Mouse (Mus musculus) G1E (cell line): ENCODE data around the gene Tmem184a. TPM values are rescaled to one million over a fixed set of nuclear protein-coding genes. Genes with fewer than 3 reads are reported as not detected.

Experiments used
- ATAC-seq: 2 replicates; pipeline ENCODE4 v1.8.0; 2016; ENCODE audit warnings: mild to moderate bottlenecking; ENCODE audit not compliant: insufficient number of reproducible peaks, poor library complexity, low FRiP score, severe bottlenecking; ENCODE audit errors: extremely low read depth
- DNase-seq: peaks from one replicate; pipeline ENCODE4 v3.0.0; 2012; ENCODE audit warnings: low spot score
- H3K27me3 ChIP-seq: 2 replicates; pipeline ENCODE4 v1.6.1; 2012; ENCODE audit warnings: mild to moderate bottlenecking, low read length, inconsistent platforms; ENCODE audit not compliant: insufficient read depth
- H3K36me3 ChIP-seq: replicated peaks from 2 replicates; pipeline ENCODE3; 2012; ENCODE audit warnings: mild to moderate bottlenecking, inconsistent platforms
- H3K4me1 ChIP-seq: 2 replicates; pipeline ENCODE4 v1.6.1; 2012; ENCODE audit warnings: low read depth, low read length, inconsistent platforms, mixed read lengths; ENCODE audit not compliant: insufficient read depth
- H3K4me3 ChIP-seq: 2 replicates; pipeline ENCODE4 v1.5.1; 2012; ENCODE audit warnings: low read depth, mild to moderate bottlenecking, inconsistent platforms, low read length, moderate library complexity, mixed read lengths
- H3K9me3 ChIP-seq: replicated peaks from 2 replicates; pipeline ENCODE4 v1.6.1; 2012; ENCODE audit warnings: inconsistent platforms
- CTCF ChIP-seq: IDR thresholded peaks from 2 replicates; pipeline ENCODE4 v1.5.1; 2012; ENCODE audit warnings: low read depth, low read length, inconsistent platforms, mixed read lengths
- GATA1 ChIP-seq: IDR thresholded peaks from 2 replicates; pipeline ENCODE4 v1.6.1; 2012; ENCODE audit warnings: borderline replicate concordance, low read length, inconsistent platforms, mixed read lengths
- GATA2 ChIP-seq: IDR thresholded peaks from 2 replicates; pipeline ENCODE4 v1.6.1; 2012; ENCODE audit warnings: low read depth, low read length, inconsistent platforms, borderline replicate concordance
- POLR2AphosphoS5 ChIP-seq: IDR thresholded peaks from 2 replicates; pipeline ENCODE4 v1.6.1; 2012; ENCODE audit warnings: low read depth, low read length, inconsistent platforms; ENCODE audit not compliant: insufficient replicate concordance
- TAL1 ChIP-seq: conservative IDR thresholded peaks from 2 replicates; pipeline ENCODE4 v1.6.1; 2012; ENCODE audit warnings: low read depth, low read length, inconsistent platforms, mixed read lengths
- polyA plus RNA-seq: library from polyadenylated mRNA; stranded (reverse); fragments of >175 nt; gene quantifications from 2 replicates; pipeline ENCODE4 v1.2.3, GENCODE M21; 2012
- total RNA-seq, 2 experiments: library from RNA; stranded (forward) in 1 of 2; stranded (reverse) in 1 of 2; fragments of 200-1000 nt in 1 of 2; fragments of >200 nt in 1 of 2; fragmentation: Nextera tagmentation in 1 of 2; gene quantifications; 2 replicates each; pipeline ENCODE4 v1.2.3; 2014 to 2017

The Tmem184a gene
- total and polyA plus RNA-seq, 3 experiments = 1.0 to 4.2 (median 3.4) TPM

GRCm38 (mm10) chr5:139815964-139816363 is 3.8 kb downstream of the Tmem184a start:
- Histone ChIP-seq H3K27me3 (no peaks in the 10 kb centered on the region; the same call in 1 of the 2 replicates), H3K4me3 (no peak overlapping the region), H3K9me3 (no peaks in the 10 kb centered on the region), H3K4me1 (peaks cover 85% of the 10 kb centered on the region), H3K36me3 (peaks cover 21% of the 10 kb centered on the region)
- ATAC-seq = no peak
- TF ChIP-seq CTCF (no peak), TAL1 (no peak), GATA2 (no peak), POLR2AphosphoS5 (no peak), GATA1 (no peak)
- no peak for DNase-seq

- no peak overlapping the region for H3K4me3 ChIP-seq
- ATAC-seq (no peak), DNase-seq (no peak)
- H3K36me3 ChIP-seq = peaks cover 1% of the 10 kb centered on the region
- 0 out of 2 replicates have a peak, but pooled peaks cover 2% of the 10 kb centered on the region for H3K9me3 ChIP-seq
- H3K27me3 ChIP-seq = no peaks in the 10 kb centered on the region; the same call in 1 of the 2 replicates
- TF ChIP-seq TAL1 (no peak), GATA1 (no peak)
- peaks cover 77% of the 10 kb centered on the region for H3K4me1 ChIP-seq
These were observed 5.7 kb downstream of the Tmem184a start for GRCm38 (mm10) chr5:139813963-139814381.

- no peak for DNase-seq
- Histone ChIP-seq H3K4me3 (peak overlapping the region; percentile 29; the same call in 1 of the 2 replicates), H3K27me3 (no peaks in the 10 kb centered on the region; the same call in 1 of the 2 replicates), H3K9me3 (peaks cover 7% of the 10 kb centered on the region), H3K36me3 (peaks cover 4% of the 10 kb centered on the region), H3K4me1 (peaks cover 75% of the 10 kb centered on the region)
- no peak for ATAC-seq
- TF ChIP-seq GATA1 = no peak
- TF ChIP-seq POLR2AphosphoS5 = no peak
- no peak for TF ChIP-seq GATA2
- TF ChIP-seq CTCF = no peak
- no peak for TF ChIP-seq TAL1
These were observed 6.6 kb downstream of the Tmem184a start for GRCm38 (mm10) chr5:139813126-139813490.

GRCm38 (mm10) chr5:139812398-139813125 is 7.2 kb downstream of the Tmem184a start:
- no peaks in the 10 kb centered on the region; the same call in 1 of the 2 replicates for H3K27me3 ChIP-seq
- H3K4me3 ChIP-seq = peak overlapping the region; percentile 47; the same call in 1 of the 2 replicates
- H3K36me3 ChIP-seq = peaks cover 9% of the 10 kb centered on the region
- peaks cover 70% of the 10 kb centered on the region for H3K4me1 ChIP-seq
- TF ChIP-seq GATA1 = no peak
- no peak for TF ChIP-seq TAL1
- no peak for TF ChIP-seq CTCF
- no peak for TF ChIP-seq POLR2AphosphoS5
- TF ChIP-seq GATA2 = no peak
- H3K9me3 ChIP-seq = peaks cover 9% of the 10 kb centered on the region
- DNase-seq = no peak
- no peak for ATAC-seq

- peak; percentile 47 for DNase-seq
- peaks cover 68% of the 10 kb centered on the region for H3K4me1 ChIP-seq
- TF ChIP-seq POLR2AphosphoS5 (no peak), GATA2 (no peak), GATA1 (no peak), CTCF (no peak), TAL1 (no peak)
- H3K4me3 ChIP-seq = peak overlapping the region; percentile 47; the same call in 1 of the 2 replicates
- no peaks in the 10 kb centered on the region; the same call in 1 of the 2 replicates for H3K27me3 ChIP-seq
- H3K9me3 ChIP-seq = peaks cover 9% of the 10 kb centered on the region
- H3K36me3 ChIP-seq = peaks cover 11% of the 10 kb centered on the region
- ATAC-seq = peak; percentile 60
These were observed 7.9 kb downstream of the Tmem184a start for GRCm38 (mm10) chr5:139811677-139812397.

GRCm38 (mm10) chr5:139809397-139809796 is 10.3 kb downstream of the Tmem184a start:
- TF ChIP-seq TAL1 (no peak), GATA1 (no peak), CTCF (peak; percentile 10; the same call in 1 of the 2 replicates)
- no peak for ATAC-seq
- Histone ChIP-seq H3K27me3 (no peaks in the 10 kb centered on the region; the same call in 1 of the 2 replicates), H3K4me1 (peaks cover 71% of the 10 kb centered on the region), H3K36me3 (peaks cover 26% of the 10 kb centered on the region), H3K9me3 (peaks cover 9% of the 10 kb centered on the region), H3K4me3 (no peak overlapping the region)
- no peak for DNase-seq
